Mouse (Mus musculus) liver, postnatal 0 days (tissue): Measurements from ENCODE around the gene Uvrag. TPM values are rescaled to one million over a fixed set of nuclear protein-coding genes. Genes with fewer than 3 reads are reported as not detected.

Experiments
- ATAC-seq: fragments of 200-750 bp; cut with Nextera tagmentation; 2 replicates; pipeline ENCODE4 v1.8.0; 2017; ENCODE audit warnings: mild to moderate bottlenecking, moderate library complexity
- DNase-seq: peaks from one replicate; pipeline ENCODE4 v3.0.0-alpha.2; 2016
- H3K27ac ChIP-seq: fragments of 300-500 bp; sonication (generic); 2 replicates; pipeline ENCODE4 v1.5.1; 2014; ENCODE audit warnings: antibody characterized with exemption, moderate library complexity, mild to moderate bottlenecking, low read depth
- H3K27me3 ChIP-seq: fragments of 300-500 bp; sonication (generic); 2 replicates; pipeline ENCODE4 v1.6.1; 2014; ENCODE audit warnings: low read length, control low read depth, mixed read lengths; ENCODE audit not compliant: insufficient read depth
- H3K36me3 ChIP-seq: fragments of 300-500 bp; sonication (generic); replicated peaks from 2 replicates; pipeline ENCODE4 v1.6.1; 2014; ENCODE audit warnings: mild to moderate bottlenecking, control low read depth, low read length, moderate library complexity, mixed read lengths; ENCODE audit not compliant: insufficient read depth
- H3K4me1 ChIP-seq: fragments of 300-500 bp; sonication (generic); 2 replicates; pipeline ENCODE4 v1.6.1; 2014; ENCODE audit warnings: antibody characterized with exemption, mild to moderate bottlenecking, control low read depth; ENCODE audit not compliant: insufficient read depth
- H3K4me2 ChIP-seq: fragments of 300-500 bp; sonication (generic); 2 replicates; pipeline ENCODE4 v1.6.1; 2014; ENCODE audit warnings: low read depth, mild to moderate bottlenecking, low read length, moderate library complexity, mixed read lengths
- H3K4me3 ChIP-seq: fragments of 300-500 bp; sonication (generic); 2 replicates; pipeline ENCODE4 v1.5.1; 2014; ENCODE audit warnings: low read depth, low read length
- H3K9ac ChIP-seq: fragments of 300-500 bp; sonication (generic); replicated peaks from 2 replicates; pipeline ENCODE4 v1.6.1; 2014; ENCODE audit warnings: mild to moderate bottlenecking, moderate library complexity
- H3K9me3 ChIP-seq: fragments of 300-500 bp; sonication (generic); 2 replicates; pipeline ENCODE4 v1.6.1; 2016; ENCODE audit warnings: mild to moderate bottlenecking, control low read depth, low read length, mixed read lengths
- CTCF ChIP-seq: sonication (generic); IDR thresholded peaks from 2 replicates; pipeline ENCODE4 v1.5.1; 2016; ENCODE audit warnings: antibody characterized with exemption, low read depth
- EP300 ChIP-seq: IDR thresholded peaks from 2 replicates; pipeline ENCODE4 v1.6.1; 2016; ENCODE audit warnings: antibody characterized with exemption, low read depth, mild to moderate bottlenecking
- WGBS: fragments of 180-500 bp; shearing (Covaris S2); extraction: QIAGEN DNeasy Blood & Tissue Kit; methylation state at CpG from one replicate; pipeline ENCODE4 v1.1.7; 2014; ENCODE audit not compliant: insufficient replicate concordance; 5-methylcytosine and 5-hydroxymethylcytosine counted together
- polyA plus RNA-seq: library from polyadenylated mRNA; unstranded; fragments of >200 nt; fragmentation: Nextera tagmentation; extraction: Ambion mirVana; gene quantifications from 2 replicates; pipeline ENCODE4 v1.2.1, GENCODE M21; 2015

Uvrag gene
- polyA plus RNA-seq, 1 experiment from 2014 or later: 11.9 TPM

GRCm38 (mm10) chr7:99131819-99132353, 9.1 kb downstream of the Uvrag start:
- WGBS: 49% methylated on average over 6 of the region's 6 CpGs
- peaks cover 53% of the 10 kb centered on the region for H3K4me1 ChIP-seq

DNA sequence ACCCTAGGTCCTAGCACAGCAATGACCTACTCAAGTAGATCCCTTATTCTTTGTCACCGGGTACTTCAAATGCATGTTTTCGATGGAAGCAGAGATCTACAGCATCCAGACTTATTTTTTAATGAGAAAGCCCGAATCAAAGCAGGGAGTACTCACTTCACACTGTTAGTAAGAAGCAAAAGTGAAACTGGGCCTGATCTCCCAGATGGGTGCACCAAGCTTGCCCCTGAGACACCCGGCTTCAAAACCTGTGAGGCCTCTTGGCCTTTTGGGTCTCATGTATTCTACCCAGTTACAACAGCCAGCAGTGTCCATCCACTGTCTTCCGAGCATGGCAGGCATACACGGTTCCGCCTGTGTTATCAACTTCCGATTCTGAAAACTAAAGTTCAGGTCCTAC, 12.0 kb downstream of the Uvrag start:
- Histone ChIP-seq H3K4me1 (peaks cover 56% of the 10 kb centered on the region), H3K9ac (no peak overlapping the region), H3K4me3 (no peak overlapping the region), H3K27ac (no peak overlapping the region), H3K27me3 (no peaks in the 10 kb centered on the region), H3K4me2 (peak overlapping the region; percentile 26; the same call in 1 of the 2 replicates), H3K36me3 (no peaks in the 10 kb centered on the region), H3K9me3 (peaks cover 6% of the 10 kb centered on the region; the same call in 1 of the 2 replicates)
- ATAC-seq: no peak
- DNase-seq: no peak
- TF ChIP-seq EP300 (no peak), CTCF (no peak)
- 71% methylated on average over 8 of the region's 8 CpGs for WGBS

More at GRCm38 (mm10) chr7:99131819-99132353, 9.1 kb downstream of the Uvrag start:
- Histone ChIP-seq H3K4me3 (no peak overlapping the region), H3K4me2 (peak overlapping the region; percentile 16; the same call in 1 of the 2 replicates), H3K27me3 (no peaks in the 10 kb centered on the region), H3K9ac (no peak overlapping the region), H3K27ac (peak overlapping the region; percentile 82), H3K36me3 (peaks cover 4% of the 10 kb centered on the region), H3K9me3 (no peaks in the 10 kb centered on the region)
- DNase-seq (no peak), ATAC-seq (peak; percentile 70)
- TF ChIP-seq EP300 (no peak; the same call in 1 of the 2 replicates), CTCF (no peak)

DNA sequence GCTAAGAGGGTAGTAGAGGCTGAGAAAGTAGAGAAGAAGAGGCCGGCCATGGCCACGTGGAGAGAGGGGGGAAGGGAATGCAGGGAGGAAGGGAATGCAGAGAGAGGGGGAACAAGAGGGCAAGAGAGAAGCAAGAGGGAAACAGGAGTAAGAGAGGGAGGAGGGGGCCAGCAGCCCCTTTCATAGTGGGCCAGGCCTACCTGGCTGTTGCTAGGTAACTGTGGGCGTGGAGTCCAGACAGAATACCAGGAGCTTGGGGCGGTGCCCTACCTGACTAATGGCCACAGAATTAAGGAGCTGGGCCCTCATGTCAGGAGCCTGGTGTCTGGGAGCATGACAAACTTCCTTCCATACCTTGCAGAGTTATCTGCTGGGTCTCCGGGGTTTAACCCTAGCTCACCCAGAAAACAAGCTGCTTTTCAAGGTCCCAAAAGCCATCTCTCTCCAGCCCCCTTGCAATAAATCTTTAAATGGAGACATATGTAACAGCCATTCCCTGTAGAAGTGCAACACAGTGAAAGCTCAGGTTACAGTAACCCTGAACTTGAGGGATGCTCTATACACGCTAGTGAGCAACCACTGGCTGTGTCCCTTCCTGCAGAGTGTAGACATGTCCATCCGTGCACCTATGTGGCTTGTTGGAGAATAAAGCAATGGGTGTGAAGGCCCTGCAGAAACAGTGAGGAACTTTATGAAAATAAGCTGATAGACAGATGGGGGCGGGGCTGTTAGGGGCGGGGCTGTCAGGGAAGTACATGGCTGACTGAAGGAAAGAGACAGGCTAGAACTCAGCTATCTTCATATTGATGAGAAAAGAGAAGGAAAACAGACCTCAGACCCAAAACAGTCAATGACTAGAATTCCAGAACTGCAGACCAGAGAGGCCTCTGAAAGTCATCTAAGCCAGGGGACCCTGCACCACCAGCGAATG, 12.7 kb downstream of the Uvrag start:
- Histone ChIP-seq H3K27ac (no peak overlapping the region), H3K36me3 (no peaks in the 10 kb centered on the region), H3K27me3 (no peaks in the 10 kb centered on the region), H3K9ac (no peak overlapping the region), H3K9me3 (peaks cover 6% of the 10 kb centered on the region; the same call in 1 of the 2 replicates), H3K4me3 (no peak overlapping the region), H3K4me2 (peak overlapping the region; percentile 26; the same call in 1 of the 2 replicates), H3K4me1 (peaks cover 61% of the 10 kb centered on the region)
- 54% methylated on average over 10 of the region's 10 CpGs for WGBS
- TF ChIP-seq CTCF (no peak), EP300 (no peak)
- no peak for DNase-seq
- no peak for ATAC-seq

DNA sequence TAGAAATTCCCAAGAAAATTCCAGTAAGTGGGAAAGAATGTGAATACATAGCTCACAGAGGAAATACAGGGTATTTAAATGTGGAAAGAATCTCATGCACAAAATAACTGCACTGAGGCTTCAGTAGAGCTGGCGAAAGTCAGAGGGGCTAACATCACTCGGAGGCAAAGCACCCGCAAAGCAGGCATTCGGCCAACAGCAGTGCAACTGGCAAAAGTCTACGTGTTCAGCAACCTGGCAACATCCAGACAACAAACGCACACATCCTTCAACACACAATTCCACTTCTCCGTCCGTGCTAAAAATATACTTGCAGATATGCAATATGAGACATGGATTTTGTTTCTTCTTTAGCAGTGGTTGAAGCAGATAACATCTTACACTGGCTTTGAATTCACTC, 14.9 kb downstream of the Uvrag start:
- H3K36me3 ChIP-seq: no peaks in the 10 kb centered on the region
- H3K27ac ChIP-seq: no peak overlapping the region
- no peak for TF ChIP-seq CTCF
- TF ChIP-seq EP300: no peak
- no peak for ATAC-seq
- no peak overlapping the region for H3K9ac ChIP-seq
- H3K9me3 ChIP-seq: peaks cover 6% of the 10 kb centered on the region; the same call in 1 of the 2 replicates
- H3K4me2 ChIP-seq: no peak overlapping the region
- H3K4me3 ChIP-seq: no peak overlapping the region
- DNase-seq: no peak
- WGBS: 74% methylated on average over 8 of the region's 8 CpGs
- H3K27me3 ChIP-seq: no peaks in the 10 kb centered on the region
- peaks cover 57% of the 10 kb centered on the region for H3K4me1 ChIP-seq

DNA sequence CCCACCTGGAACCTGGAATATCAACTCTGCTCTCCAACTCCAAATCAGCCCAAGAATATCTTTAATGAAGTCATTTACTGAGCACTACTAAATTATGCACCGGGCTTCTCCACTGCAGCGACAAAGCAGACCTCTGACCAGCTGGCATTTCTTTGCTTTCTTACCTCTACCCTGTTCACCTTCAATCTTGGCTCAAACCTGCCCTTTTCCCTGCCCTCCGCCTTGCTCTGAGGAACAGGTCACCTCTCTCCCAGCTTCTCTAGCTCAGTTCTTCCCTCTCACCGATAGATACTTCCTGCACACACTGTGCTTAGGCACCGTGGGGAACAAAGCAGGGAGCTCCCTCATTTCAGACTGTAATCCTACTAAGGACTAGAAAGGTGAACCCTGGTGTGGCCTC, 18.3 kb downstream of the Uvrag start:
- Histone ChIP-seq H3K27ac (peak overlapping the region; percentile 55), H3K9me3 (peaks cover 6% of the 10 kb centered on the region; the same call in 1 of the 2 replicates), H3K27me3 (no peaks in the 10 kb centered on the region), H3K4me1 (peaks cover 37% of the 10 kb centered on the region), H3K4me3 (no peak overlapping the region), H3K9ac (no peak overlapping the region), H3K4me2 (no peak overlapping the region), H3K36me3 (0 out of 2 replicates have a peak, but pooled peaks cover 6% of the 10 kb centered on the region)
- 47% methylated on average over 5 of the region's 5 CpGs for WGBS
- no peak for DNase-seq
- TF ChIP-seq CTCF: no peak
- TF ChIP-seq EP300: no peak
- no peak for ATAC-seq

GRCm38 (mm10) chr7:99120865-99121521, 19.9 kb downstream of the Uvrag start:
- no peak overlapping the region for H3K9ac ChIP-seq
- peak overlapping the region; percentile 14; the same call in 1 of the 2 replicates for H3K4me2 ChIP-seq
- H3K9me3 ChIP-seq: peaks cover 6% of the 10 kb centered on the region; the same call in 1 of the 2 replicates
- no peak overlapping the region for H3K4me3 ChIP-seq
- DNase-seq: peak; percentile 37
- 40% methylated on average over 5 of the region's 5 CpGs for whole genome bisulfite sequencing
- no peaks in the 10 kb centered on the region for H3K27me3 ChIP-seq
- TF ChIP-seq EP300 (0 out of 2 replicates have a peak, but pooled peaks have one; percentile 25), CTCF (no peak)
- ATAC-seq: peak; percentile 75
- peak overlapping the region; percentile 77 for H3K27ac ChIP-seq
- 0 out of 2 replicates have a peak, but pooled peaks cover 6% of the 10 kb centered on the region for H3K36me3 ChIP-seq
- H3K4me1 ChIP-seq: peaks cover 28% of the 10 kb centered on the region
